Mouse (Mus musculus): Measurements from ENCODE around the gene Gsg1l.

GRCm38 (mm10) chr7:126097219-126097915 lies 15.2 kb upstream of the Gsg1l start:
- no peak for TF ChIP-seq POLR2A (IDR thresholded peaks at IDR 0.05; ENCODE audit: borderline replicate concordance, extremely low read depth, low read depth, low read length)
- no peak for TF ChIP-seq CTCF (IDR thresholded peaks at IDR 0.05; ENCODE audit: insufficient read depth, low read length)
